Mouse (Mus musculus) left cerebral cortex, postnatal 14 days (tissue): ENCODE data around the gene Enah. TPM values are rescaled to one million over a fixed set of nuclear protein-coding genes. Genes with fewer than 3 reads are reported as not detected.
A peak's percentile ranks its signal among the peaks of the same experiment; 100 is the strongest.

Experiments used
- DNase-seq, 2 experiments: peaks; one replicate each; pipeline ENCODE4 v3.0.0; 2021 to 2022; ENCODE audit warnings: low spot score in 2 of 2, mixed read lengths in 1 of 2
- intact Hi-C: fragments of 180-260 bp; cut with DNase I; formaldehyde crosslinking; loops from one replicate; pipeline ENCODE4 v1.15.1; 2025
- long read RNA-seq, 2 experiments: library from polyadenylated mRNA; stranded (forward); transcript quantifications; one replicate each; pipeline ENCODE4 v2.0.0; 2021
- total RNA-seq, 2 experiments: library from RNA; stranded (reverse); gene quantifications; 2 replicates each; pipeline ENCODE4 v1.2.3; 2021

Enah gene
- total RNA-seq = 100 to 1,000 TPM; 137 to 151 TPM
- long read RNA-seq, experiment 1, full-length matches to known transcripts = 2 of 23 reads
- long read RNA-seq, experiment 1, partial matches to known transcripts = 6 of 23 reads
- long read RNA-seq, experiment 1, other reads (novel, unspliced or antisense) = 15 of 23 reads
- long read RNA-seq, experiment 2, full-length matches to known transcripts = 3 of 19 reads
- long read RNA-seq, experiment 2, partial matches to known transcripts = 3 of 19 reads
- long read RNA-seq, experiment 2, other reads (novel, unspliced or antisense) = 13 of 19 reads

DNA sequence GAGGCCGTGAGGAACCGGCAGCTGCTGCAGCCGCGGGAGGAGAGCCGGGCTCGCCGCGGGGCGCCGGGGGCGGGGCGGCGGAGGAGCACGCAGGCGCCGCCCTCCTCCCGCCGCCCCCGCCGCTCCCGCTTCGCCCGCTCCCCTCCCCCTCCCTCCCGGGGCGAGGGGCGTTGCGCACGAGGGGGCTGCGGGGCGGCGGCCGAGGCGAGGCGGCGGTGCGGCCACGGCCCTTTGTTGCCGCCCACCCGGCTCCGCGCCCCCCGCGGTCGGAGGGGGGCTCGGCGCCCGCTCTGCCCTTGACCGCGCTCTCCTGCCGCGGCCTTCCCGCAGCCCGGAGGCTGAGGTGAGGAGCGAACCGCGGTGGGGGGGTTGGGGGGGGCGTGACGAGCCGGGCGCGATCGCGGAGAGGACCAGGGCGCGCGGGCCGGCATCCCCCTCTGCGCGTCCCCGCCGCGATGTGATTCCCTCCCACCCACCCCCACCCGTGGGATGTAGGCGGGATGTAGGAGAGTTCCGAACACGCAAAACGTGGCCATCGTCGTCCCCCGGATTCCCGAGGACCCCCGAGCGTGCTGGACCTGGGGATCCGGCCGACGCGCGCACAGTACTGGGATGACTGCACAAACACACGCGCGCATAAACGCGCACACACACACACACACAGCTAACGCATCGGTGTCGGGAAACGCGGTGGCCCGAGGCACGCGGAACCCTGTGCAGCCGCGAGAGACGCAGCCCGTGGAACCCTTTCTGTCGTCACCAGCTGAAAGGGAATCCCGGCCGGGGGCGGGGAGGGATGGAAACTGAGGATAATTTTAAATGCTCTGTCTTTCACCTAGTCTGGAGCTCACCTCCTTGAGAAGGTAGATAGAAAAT is at the start of gene Enah:
Gene Enah (minus strand): TSS at position 65 of the 876 bp plus-strand sequence.
- intact Hi-C loops = loop anchor here (5.0 kb wide), 4 partner anchors 67 to 128 kb away; no protein-coding TSS in a partner anchor
- DNase-seq = peak; percentile 75 to 83

DNA sequence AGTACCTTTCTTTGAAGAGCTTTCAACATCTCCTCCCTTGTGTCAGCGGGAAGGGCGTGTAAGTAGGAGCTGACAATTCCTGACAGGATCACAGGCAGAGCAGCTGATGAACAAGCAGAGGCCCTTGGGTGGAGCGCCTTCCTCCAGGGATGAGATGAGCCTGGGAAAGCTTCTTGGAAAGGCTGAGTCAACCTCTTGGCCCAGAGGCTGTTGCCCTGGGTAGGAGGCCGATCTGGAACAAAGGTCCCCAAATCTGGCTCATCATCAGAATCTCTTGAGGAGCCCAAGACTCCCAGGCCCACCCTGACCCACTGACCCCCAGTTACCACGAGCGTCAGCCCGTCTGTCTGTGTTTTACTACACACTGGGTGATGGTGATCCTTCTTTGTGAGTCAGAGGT is 48.3 kb upstream of the Enah start:
- intact Hi-C loops = no loop called here
- DNase-seq = no peak

DNA sequence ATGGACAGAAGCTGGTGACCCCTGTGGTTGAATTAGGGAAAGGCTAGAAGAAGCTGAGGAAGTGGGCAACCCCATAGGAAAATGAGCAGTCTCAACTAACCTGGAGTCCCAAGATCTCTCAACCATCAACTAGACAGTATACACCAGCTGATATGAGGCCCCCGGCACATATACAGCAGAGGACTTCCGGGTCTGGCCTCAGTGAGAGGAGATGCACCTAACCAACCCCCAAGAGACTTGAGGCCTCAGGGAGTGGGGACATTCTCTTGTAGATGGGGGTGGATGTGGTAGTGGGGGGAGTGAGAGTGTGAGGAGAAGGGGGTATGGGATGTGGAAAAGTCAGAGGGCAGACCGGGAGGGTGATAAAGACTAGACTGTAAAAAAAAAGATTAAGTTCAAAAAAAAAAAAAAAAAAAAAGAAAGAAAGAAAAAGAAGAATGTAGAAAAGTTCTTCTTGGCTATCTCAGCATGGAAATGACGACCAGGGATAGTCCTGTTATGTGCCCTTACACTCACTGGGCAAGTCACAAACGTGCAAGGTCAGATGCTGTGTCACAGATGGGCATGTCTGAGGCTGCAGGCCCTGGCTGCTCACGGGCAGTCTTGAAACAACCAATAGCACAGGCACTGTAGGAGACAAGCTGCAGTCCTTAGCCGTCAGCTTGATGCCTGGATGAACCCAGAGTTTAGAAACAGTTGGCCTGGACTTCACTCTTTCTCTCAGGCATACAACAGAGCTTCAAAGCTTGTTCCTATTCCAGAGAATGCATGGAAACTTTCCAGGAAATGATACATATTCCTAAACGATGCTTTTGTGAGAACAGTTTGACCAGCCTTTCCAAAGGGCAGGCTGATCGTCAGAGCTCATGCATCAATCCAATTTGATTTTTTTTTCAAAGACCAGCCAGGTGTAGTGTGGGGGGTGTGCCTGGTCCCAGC is 47.0 kb upstream of the Enah start:
- DNase-seq = no peak
- intact Hi-C loops = no loop called here

DNA sequence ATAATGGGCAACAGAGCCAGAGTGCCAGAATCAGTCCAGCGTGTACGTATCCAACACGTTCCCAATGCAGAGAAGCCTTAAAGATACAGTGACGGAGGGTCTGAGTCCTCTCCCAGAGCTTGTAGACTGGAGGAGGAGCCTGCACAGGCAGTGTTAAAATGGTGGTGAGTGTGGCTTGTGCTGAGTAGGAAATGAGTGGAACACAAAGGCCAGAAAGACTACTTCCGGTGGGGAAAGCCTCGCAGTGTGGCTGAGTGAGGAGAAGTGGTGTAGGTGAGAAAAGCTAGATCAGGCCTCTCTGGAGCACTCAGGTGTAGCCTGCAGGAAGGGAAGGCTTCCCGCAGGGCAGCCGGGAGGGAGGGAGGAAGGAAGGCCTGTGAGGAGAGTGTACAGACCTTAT is 43.9 kb upstream of the Enah start:
- intact Hi-C loops = no loop called here
- DNase-seq = no peak

DNA sequence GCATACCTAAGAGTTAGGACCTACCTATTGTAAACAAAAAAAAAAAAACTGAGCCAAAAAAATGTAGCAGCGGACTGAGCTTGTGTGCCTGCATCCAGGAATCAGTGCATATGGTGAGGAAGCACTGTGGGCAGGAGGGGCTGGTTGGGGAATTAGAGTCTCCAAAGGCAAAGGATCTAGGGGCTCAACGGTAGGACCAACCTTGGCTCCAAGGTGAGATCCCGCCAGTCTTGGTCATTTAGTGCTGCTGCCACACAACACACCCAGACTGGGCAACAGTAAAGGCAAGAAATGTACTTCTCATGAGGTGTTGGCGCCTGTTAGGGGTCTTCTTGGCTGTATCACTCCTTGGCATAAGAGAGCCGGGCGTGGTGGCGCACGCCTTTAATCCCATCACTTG is 43.0 kb upstream of the Enah start:
- no peak for DNase-seq
- intact Hi-C loops = no loop called here

DNA sequence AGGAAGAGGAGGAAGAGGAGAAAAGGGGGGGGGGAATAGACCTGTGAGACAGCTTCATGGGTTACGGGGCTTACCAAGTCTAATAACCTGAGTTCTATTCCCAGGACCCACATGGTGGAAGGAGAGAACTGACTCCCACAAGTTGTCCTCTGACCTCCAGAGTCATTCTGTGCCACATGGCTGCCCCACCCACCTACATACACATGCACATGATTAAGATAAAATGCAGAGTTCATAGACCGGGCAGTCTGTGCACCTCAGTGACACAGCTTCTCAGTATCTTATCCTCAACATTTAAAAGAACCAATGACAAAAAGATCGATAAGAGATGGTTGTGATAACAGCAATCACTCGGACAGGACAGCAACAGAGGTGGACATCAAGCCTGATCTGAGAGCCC is 41.4 kb upstream of the Enah start:
- intact Hi-C loops = no loop called here
- no peak for DNase-seq

DNA sequence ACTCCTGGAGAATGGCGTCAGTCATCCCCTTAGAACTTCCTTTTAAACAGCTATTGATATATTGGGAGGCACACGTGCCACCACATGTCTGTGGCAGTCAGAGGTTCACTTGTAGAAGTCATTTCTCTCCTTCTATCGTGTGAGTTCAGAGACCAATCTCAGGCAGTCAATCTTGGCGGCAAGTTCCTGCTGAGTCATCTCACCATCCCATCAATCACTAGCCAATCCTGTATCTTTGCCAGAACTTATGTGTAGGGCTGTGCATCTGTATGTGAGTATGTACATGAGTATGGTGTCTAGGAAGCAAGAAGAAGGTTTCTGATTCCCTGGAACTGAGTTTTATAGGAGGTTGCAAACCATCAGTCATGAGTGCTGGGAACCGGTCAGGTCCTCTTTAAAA is 40.0 kb upstream of the Enah start:
- no peak for DNase-seq
- intact Hi-C loops = no loop called here

DNA sequence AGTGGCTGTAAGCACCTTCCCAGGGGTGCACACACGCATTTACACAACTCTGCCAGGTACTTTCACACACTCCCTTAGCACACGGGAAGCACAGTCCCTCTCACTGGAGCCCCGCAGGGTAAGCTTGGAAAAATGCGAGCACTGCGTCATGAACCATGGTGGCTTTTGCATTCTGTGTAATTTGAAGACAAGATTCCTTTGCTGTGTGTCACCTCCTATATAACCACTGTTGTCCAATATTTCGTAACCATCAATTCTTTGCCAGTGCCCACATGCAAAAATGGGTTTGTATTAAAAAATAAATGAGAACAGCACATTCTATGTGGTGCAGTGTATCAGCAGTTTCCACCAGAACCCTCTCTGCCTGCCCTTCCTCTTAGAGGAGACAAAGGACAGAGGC is 38.2 kb upstream of the Enah start:
- no peak for DNase-seq
- intact Hi-C loops = no loop called here

DNA sequence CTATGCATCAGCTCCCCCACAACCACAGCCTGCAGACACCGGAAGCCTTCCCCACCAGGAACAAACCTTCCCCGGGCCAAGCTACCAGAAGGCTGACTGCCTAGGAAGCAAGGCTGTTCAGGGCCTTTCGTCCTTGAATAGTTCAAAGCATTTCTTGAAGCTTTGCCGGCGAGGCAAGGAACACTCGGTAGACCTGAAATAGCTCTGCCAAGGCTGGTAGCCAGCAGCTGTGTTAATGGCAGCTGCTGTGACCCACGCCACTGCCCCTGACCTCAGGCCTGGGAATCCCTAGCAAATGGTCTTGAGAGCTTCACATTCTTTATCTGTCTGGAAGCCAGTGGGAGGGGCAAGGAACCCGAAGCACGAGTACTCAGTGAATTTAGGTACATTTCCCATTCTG is 35.3 kb upstream of the Enah start:
- intact Hi-C loops = no loop called here
- no peak for DNase-seq

DNA sequence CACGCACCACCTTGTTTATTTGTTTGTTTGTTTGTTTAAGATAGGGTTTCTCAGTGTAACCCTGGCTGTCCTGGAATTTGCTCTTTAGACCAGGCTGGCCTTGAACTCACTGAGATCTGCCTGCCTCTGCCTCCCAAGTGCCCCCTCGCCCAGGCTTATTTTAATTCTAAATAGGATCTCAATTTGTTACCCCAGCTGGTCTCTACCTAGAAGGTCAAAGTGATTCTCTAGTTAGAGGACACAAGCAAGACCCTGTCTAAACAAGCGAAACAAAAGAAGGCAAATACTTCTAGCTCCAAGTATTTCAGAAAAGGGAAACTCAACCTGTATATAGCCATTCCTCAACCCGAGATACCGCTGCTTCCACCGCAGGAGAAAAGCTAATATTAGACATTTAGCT is 34.9 kb upstream of the Enah start:
- DNase-seq = no peak
- intact Hi-C loops = no loop called here

DNA sequence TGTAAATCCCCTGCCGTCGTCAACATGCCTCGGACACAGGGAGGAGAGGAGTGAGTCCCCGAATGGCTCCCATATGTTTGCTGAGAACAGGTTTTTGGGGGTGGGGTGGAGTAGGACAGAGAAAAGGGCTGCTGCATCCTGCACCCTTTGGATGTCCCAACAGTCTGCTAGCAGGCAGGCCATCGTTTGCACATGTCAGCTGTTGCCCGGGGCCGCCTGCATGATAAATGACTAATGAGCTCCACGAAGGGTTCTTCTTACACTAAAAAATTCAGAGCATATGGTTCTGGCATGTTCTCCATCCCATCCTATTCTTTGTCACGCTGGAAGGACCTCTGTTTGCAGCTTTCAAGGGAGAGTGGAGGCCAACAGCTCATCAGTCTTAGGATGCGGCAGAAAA is 33.2 kb upstream of the Enah start:
- intact Hi-C loops = no loop called here
- DNase-seq = no peak

DNA sequence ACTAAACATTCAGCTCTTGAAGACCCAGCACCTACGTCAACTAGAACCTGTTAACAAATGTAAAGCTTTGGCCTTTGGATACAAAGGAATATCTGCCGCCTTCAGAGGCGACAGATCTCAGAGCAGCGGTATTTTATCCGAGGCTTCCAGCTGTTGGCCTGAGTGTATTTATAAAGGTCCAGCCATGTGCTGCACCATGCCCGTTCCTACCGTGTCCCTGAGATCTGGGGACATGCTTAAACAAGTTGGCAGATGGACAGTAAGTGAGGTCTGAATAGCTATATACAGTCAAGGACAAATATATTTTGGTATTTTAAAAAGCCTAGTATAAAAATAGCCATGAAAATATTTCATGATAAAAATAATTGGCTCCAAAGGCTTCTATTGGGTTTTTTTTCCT is 32.6 kb upstream of the Enah start:
- intact Hi-C loops = no loop called here
- no peak for DNase-seq

DNA sequence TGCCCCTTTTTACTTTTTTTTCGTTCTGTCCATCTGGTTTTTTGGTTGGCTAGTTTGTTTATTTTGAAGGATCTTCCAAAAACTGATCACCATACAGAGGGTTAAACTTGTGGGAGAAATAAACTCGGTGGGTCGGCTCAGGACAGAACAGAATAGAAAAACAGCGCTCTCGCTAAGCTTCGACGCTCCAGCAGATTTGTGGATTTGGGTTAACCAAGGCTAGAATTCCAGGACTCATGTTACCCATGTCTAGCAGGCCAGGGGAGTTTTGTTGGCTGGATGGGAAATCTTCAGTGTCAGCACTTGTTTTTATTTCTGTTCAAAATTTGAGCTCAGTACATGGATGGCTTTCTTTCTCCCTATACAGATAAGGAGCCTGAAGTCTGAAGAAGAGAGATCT is 30.0 kb upstream of the Enah start:
- no peak for DNase-seq
- intact Hi-C loops = no loop called here

DNA sequence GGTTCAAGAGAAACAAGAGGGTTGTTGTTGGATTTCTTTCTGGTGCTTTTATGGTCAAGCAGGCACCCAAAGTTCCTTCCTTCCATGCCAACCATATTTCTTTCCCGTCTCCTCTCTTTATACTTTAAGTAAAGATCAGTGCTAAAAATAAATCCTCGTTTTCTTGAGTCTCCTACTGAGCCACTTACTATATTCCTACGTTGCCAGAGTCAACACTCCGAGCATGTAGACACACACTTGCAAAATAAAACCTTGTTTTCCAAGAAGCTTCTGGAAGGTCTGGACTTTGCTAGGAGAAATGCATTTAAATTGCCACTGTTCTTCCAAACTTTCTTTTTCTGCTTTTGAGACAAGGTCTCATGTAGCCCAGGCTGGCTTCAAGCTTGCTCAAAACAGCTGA is 28.3 kb upstream of the Enah start:
- DNase-seq = no peak
- intact Hi-C loops = no loop called here

DNA sequence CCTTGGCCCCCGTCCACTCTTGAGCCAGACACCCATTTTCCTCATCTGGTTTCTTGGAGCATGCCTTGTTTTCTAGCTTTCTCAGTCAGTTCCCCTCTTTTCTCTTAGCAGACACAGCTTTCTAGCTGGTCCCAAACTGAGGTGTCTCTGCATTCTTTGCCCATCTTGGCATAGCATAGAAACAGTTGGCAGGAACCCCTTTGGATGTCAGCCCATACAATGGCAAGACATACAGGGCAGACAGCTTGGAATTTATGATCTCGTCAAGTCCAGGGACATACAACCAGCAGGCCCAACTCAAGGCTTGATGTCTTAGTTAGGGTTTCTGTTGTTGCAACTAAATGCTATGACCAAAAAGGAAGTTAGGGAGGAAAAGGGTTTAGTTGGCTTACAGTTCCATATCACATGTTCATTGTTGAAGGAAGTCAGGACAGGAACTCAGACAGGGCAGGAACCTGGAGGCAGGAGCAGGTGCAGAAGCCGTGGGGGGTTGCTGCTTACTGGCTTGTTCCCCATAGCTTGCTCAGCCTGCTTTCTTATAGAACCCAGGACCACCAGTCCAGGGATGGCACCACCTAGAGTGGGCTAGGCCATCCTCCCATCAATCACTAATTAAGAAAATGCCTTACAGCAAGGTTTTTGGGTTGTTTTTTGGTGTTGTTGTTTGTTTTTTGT is 27.4 kb upstream of the Enah start:
- intact Hi-C loops = no loop called here
- DNase-seq = no peak

DNA sequence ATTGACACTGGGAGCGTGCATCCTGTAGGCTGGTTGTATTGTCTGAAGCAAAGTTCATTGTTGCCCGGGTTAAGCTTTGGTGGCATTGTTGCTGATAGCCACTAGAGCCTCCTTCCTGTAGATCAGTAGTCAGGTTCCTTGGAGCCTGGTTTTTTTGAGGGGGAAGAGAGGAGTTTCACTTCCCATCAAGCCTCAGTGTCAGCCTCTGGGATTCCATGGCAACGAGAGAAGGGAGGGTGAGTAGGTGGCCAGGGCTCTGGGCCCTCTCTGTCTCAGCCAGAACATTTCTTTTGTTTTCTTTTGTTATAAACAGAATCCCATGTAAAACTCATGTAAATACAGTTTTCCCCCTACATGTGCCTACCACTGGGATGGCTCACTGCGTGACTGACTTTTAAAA is 25.4 kb upstream of the Enah start:
- peak; percentile 15 to 39 for DNase-seq
- intact Hi-C loops = no loop called here

DNA sequence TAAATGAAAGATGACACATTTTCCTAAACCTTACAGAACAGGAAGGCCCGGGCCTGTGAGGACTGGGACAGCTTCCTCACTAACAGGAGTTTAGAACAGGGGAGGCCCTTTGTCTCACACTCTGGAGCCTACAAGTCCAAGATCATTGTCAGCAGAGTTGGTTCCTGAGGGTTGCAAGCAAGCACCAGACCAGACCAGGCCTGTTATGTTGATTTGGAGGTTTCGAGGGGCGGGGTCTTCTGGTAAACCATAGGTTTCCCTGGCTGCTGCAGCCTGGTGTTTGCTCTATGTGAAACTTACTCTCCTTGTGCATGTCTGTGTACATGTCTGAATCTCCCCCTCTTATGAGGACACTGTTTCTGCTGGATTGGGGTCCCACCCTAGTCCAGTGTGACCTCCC is 20.7 kb upstream of the Enah start:
- intact Hi-C loops = no loop called here
- no peak for DNase-seq

DNA sequence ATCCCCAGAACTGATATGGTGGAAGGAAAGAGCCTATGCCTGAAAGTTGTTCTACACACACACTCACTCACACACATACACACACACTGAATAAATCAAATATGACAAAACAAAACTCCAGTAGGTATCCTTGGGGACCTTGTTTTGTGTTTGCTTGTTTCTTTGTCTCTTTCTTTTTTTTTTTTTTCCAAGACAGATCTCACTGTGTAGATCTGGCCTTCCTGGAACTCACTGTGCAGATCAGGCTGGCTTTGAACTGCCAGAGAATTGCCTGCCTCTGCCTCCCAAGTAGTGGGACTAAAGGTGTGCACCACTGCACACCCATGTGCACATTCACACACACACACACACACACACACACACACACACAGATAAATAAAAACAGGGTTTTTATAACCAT is 12.0 kb upstream of the Enah start:
- intact Hi-C loops = no loop called here
- no peak for DNase-seq

DNA sequence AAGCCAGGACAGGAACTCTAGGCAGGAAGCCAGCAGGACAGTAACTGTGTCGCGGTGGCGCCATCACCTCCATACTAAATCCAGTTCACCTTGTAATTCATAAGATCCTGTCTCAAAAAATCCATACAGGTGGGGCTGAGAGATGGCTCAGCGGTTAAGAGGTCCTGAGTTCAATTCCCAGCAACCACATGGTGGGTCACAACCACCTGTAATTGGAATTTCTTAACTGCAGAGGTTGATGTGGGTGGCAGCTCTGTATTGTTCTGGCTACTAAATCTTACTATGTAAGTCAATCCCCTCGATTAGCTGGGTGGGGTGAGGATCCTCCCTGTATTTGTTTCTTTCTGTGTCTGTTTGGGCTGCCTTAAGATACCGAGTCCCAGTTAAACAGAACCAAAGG is 11.3 kb upstream of the Enah start:
- no peak for DNase-seq
- intact Hi-C loops = no loop called here
